Mouse (Mus musculus) heart, postnatal 0 days (tissue): ENCODE measurements around the gene Slc7a6os.

ENCODE experiments used
- CTCF ChIP-seq: IDR thresholded peaks from 2 replicates; pipeline ENCODE4 v1.5.1; 2016; ENCODE audit warnings: antibody characterized with exemption, control low read depth, low read depth
- EP300 ChIP-seq: IDR thresholded peaks from 2 replicates; pipeline ENCODE4 v1.6.1; 2016; ENCODE audit warnings: antibody characterized with exemption, low read depth

DNA sequence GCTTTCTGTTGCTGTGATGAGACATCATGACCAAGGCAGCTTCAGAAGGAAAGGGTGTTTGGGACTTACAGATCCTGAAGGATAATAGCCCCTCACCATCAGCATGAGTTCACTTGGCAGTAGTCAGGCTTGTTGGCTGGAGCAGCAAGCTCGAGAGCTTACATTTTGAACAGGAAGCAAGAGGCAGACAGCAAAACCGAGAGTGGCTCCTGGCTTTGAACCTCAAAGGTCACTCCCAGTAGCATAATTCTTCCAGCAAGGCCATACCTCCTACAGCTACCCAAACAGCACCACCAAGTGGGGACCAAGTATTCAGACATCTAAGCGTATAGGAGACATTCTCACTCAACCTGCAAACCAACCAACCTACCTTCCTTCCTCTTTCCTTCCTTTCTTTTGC is 22.0 kb upstream of the Slc7a6os start:
- TF ChIP-seq EP300 (no peak), CTCF (no peak)
